Mouse (Mus musculus): ENCODE data around the gene Sdk2.

Gene Sdk2

GRCm38 (mm10) chr11:113789101-113789500 is 277.7 kb downstream of the Sdk2 start:
- DNase-seq (ENCODE audit: low spot score), result no peak

- DNase-seq (ENCODE audit: low spot score), result peak; percentile 34
These were observed 278.6 kb downstream of the Sdk2 start for GRCm38 (mm10) chr11:113788183-113788789.

GRCm38 (mm10) chr11:113787432-113788182 is 279.2 kb downstream of the Sdk2 start:
- no peak for DNase-seq (ENCODE audit: low spot score)

GRCm38 (mm10) chr11:113787009-113787408 is 279.8 kb downstream of the Sdk2 start:
- DNase-seq (ENCODE audit: low spot score), result no peak

- DNase-seq (ENCODE audit: low spot score), result no peak
These were observed 280.5 kb downstream of the Sdk2 start for GRCm38 (mm10) chr11:113786395-113786794.

- no peak for DNase-seq (ENCODE audit: low spot score)
These were observed 281.3 kb downstream of the Sdk2 start for GRCm38 (mm10) chr11:113785406-113786171.

- no peak for DNase-seq (ENCODE audit: low spot score)
These were observed 282.0 kb downstream of the Sdk2 start for GRCm38 (mm10) chr11:113784656-113785396.

- DNase-seq (ENCODE audit: low spot score), result no peak
These were observed 284.4 kb downstream of the Sdk2 start for GRCm38 (mm10) chr11:113782496-113782895.

GRCm38 (mm10) chr11:113782006-113782405 is 284.8 kb downstream of the Sdk2 start:
- DNase-seq (ENCODE audit: low spot score), result peak; percentile 52

GRCm38 (mm10) chr11:113779680-113780041 is 287.2 kb downstream of the Sdk2 start:
- no peak for DNase-seq (ENCODE audit: low spot score)

GRCm38 (mm10) chr11:113778733-113779679 is 287.8 kb downstream of the Sdk2 start:
- peak; percentile 88 for DNase-seq (ENCODE audit: low spot score)

GRCm38 (mm10) chr11:113777878-113778464 is 288.9 kb downstream of the Sdk2 start:
- peak; percentile 33 for DNase-seq (ENCODE audit: low spot score)

- DNase-seq (ENCODE audit: low spot score), result no peak
These were observed 289.9 kb downstream of the Sdk2 start for GRCm38 (mm10) chr11:113776851-113777511.

GRCm38 (mm10) chr11:113774773-113775172 is 292.1 kb downstream of the Sdk2 start:
- DNase-seq (ENCODE audit: low spot score), result no peak

- DNase-seq (ENCODE audit: low spot score), result no peak
These were observed 293.7 kb downstream of the Sdk2 start for GRCm38 (mm10) chr11:113773191-113773590.

GRCm38 (mm10) chr11:113771187-113771586 is 295.7 kb downstream of the Sdk2 start:
- DNase-seq (ENCODE audit: low spot score), result no peak

GRCm38 (mm10) chr11:113768356-113768755 is 298.5 kb downstream of the Sdk2 start:
- peak; percentile 29 for DNase-seq (ENCODE audit: low spot score)

- DNase-seq (ENCODE audit: low spot score), result no peak
These were observed 299.6 kb downstream of the Sdk2 start for GRCm38 (mm10) chr11:113767285-113767684.

GRCm38 (mm10) chr11:113766284-113766985 is 300.4 kb downstream of the Sdk2 start:
- no peak for DNase-seq (ENCODE audit: low spot score)

Data from adipocyte (in vitro differentiated cells).